Mouse (Mus musculus) brain, embryonic 14.5 days (tissue): ENCODE data around the gene Ramp1.

ENCODE experiments used
- CTCF ChIP-seq: fragments of 200-500 bp; IDR thresholded peaks from 2 replicates; pipeline ENCODE4 v1.5.1; 2012; ENCODE audit warnings: inconsistent platforms, mild to moderate bottlenecking, moderate library complexity, borderline replicate concordance; ENCODE audit not compliant: insufficient read depth, insufficient read length; ENCODE audit errors: extremely low read depth
- POLR2A ChIP-seq: fragments of 200-500 bp; IDR thresholded peaks from 2 replicates; pipeline ENCODE4 v1.6.1; 2012; ENCODE audit warnings: mild to moderate bottlenecking, inconsistent platforms, borderline replicate concordance; ENCODE audit not compliant: poor library complexity, insufficient read depth, insufficient read length, severe bottlenecking; ENCODE audit errors: extremely low read depth

- TF ChIP-seq POLR2A (no peak), CTCF (no peak)
Observed at GRCm38 (mm10) chr1:91181261-91181660, 1.6 kb downstream of the Ramp1 start.
